Comparison of ENCODE assay signal across 8 mouse cellular contexts in genomic region chr4:125085346-125085841, GRCm38 (mm10). TPM values are rescaled to one million over a fixed set of nuclear protein-coding genes. Genes with fewer than 3 reads are reported as not detected.
DNase-seq lines count a peak whose midpoint lies in the region; ATAC-seq and TF ChIP-seq lines count a peak whose summit lies in the region.

No protein-coding gene starts in this region.

- H3K4me1 ChIP-seq in heart, embryonic 13.5 days: peaks cover 19% of the 10 kb centered on the region
- no peaks in the 10 kb centered on the region; the same call in 1 of the 2 replicates for H3K4me1 ChIP-seq in embryonic facial prominence, embryonic 11.5 days (ENCODE audit: control insufficient read depth, insufficient read depth, low read length)
- peaks cover 10% of the 10 kb centered on the region for H3K4me1 ChIP-seq in hindbrain, embryonic 14.5 days (replicated peaks; ENCODE audit: control insufficient read depth, insufficient read depth, low read length)
- peaks cover 16% of the 10 kb centered on the region for H3K4me1 ChIP-seq in midbrain, embryonic 11.5 days (ENCODE audit: control insufficient read depth, insufficient read depth, low read length)
- peaks cover 7% of the 10 kb centered on the region for H3K4me1 ChIP-seq in testis, adult 2 months (ENCODE audit: control insufficient read depth, insufficient read depth, low read length)

- H3K9me3 ChIP-seq in heart, embryonic 13.5 days: no peaks in the 10 kb centered on the region
- H3K9me3 ChIP-seq in embryonic facial prominence, embryonic 11.5 days (replicated peaks; ENCODE audit: control insufficient read depth, low read length): no peaks in the 10 kb centered on the region
- no peaks in the 10 kb centered on the region for H3K9me3 ChIP-seq in hindbrain, embryonic 14.5 days (ENCODE audit: control insufficient read depth, low read length)
- no peaks in the 10 kb centered on the region for H3K9me3 ChIP-seq in midbrain, embryonic 11.5 days (ENCODE audit: control insufficient read depth, low read length)

- DNase-seq in heart, adult 18-20 months: no peak
- DNase-seq in T-cell, adult 2 months (ENCODE audit: low spot score): peak; percentile 66
- peak; percentile 78 for DNase-seq in embryonic facial prominence, embryonic 11.5 days (ENCODE audit: low spot score)
- DNase-seq in hindbrain, embryonic 14.5 days (ENCODE audit: low spot score): peak; percentile 72
- DNase-seq in left cerebral cortex, postnatal 36 days (ENCODE audit: low spot score in 2 of 2): peak; percentile 68 to 81
- DNase-seq in midbrain, embryonic 11.5 days (ENCODE audit: low spot score, missing footprints): no peak

- ATAC-seq in heart, embryonic 13.5 days (ENCODE audit: extremely low read depth, insufficient number of reproducible peaks, low FRiP score, low TSS enrichment): peak; percentile 83
- peak; percentile 85 for ATAC-seq in embryonic facial prominence, embryonic 11.5 days (replicated peaks; ENCODE audit: insufficient number of reproducible peaks, low FRiP score, low TSS enrichment, low read depth)
- peak; percentile 92 for ATAC-seq in hindbrain, embryonic 14.5 days (ENCODE audit: low FRiP score)
- peak; percentile 94 for ATAC-seq in midbrain, embryonic 11.5 days (ENCODE audit: low FRiP score)

- no peak for TF ChIP-seq POLR2A in testis, adult 2 months (IDR thresholded peaks at IDR 0.05; ENCODE audit: control insufficient read depth, low read depth, low read length)

- peak overlapping the region; percentile 92 for H3K4me2 ChIP-seq in heart, embryonic 13.5 days
- peak overlapping the region; percentile 56 for H3K4me2 ChIP-seq in embryonic facial prominence, embryonic 11.5 days (ENCODE audit: low read depth, low read length)
- peak overlapping the region; percentile 81 for H3K4me2 ChIP-seq in hindbrain, embryonic 14.5 days (replicated peaks)
- peak overlapping the region; percentile 81 for H3K4me2 ChIP-seq in midbrain, embryonic 11.5 days

- H3K27me3 ChIP-seq in heart, embryonic 13.5 days (replicated peaks): no peaks in the 10 kb centered on the region
- H3K27me3 ChIP-seq in embryonic facial prominence, embryonic 11.5 days (ENCODE audit: control insufficient read depth, insufficient read depth, low read length): no peaks in the 10 kb centered on the region
- no peaks in the 10 kb centered on the region for H3K27me3 ChIP-seq in hindbrain, embryonic 14.5 days (ENCODE audit: control insufficient read depth, insufficient read depth, low read length)
- H3K27me3 ChIP-seq in midbrain, embryonic 11.5 days (ENCODE audit: control insufficient read depth, insufficient read depth, low read length): no peaks in the 10 kb centered on the region
- H3K27me3 ChIP-seq in testis, adult 2 months (ENCODE audit: control insufficient read depth, insufficient read depth, low read length): no peaks in the 10 kb centered on the region

- intact Hi-C loops in left cerebral cortex, postnatal 36 days (cut with DNase I): loop anchor here (2.0 kb wide), 1 partner anchor 19 kb away; the partner anchor contains the start of gene Snip1

- WGBS in heart, embryonic 13.5 days: under 1% methylated on average over 45 of the region's 45 CpGs
- under 1% methylated on average over 44 of the region's 45 CpGs for WGBS in embryonic facial prominence, embryonic 11.5 days
- WGBS in hindbrain, embryonic 14.5 days: 1% methylated on average over 42 of the region's 45 CpGs
- under 1% methylated on average over 45 of the region's 45 CpGs for WGBS in midbrain, embryonic 11.5 days

- peaks cover 55% of the 10 kb centered on the region for H3K36me3 ChIP-seq in heart, embryonic 13.5 days
- H3K36me3 ChIP-seq in embryonic facial prominence, embryonic 11.5 days (replicated peaks; ENCODE audit: control insufficient read depth, insufficient read depth, low read depth, low read length): peaks cover 2% of the 10 kb centered on the region; the same call in 1 of the 2 replicates
- peaks cover 39% of the 10 kb centered on the region for H3K36me3 ChIP-seq in hindbrain, embryonic 14.5 days (replicated peaks; ENCODE audit: control insufficient read depth, insufficient read depth)
- H3K36me3 ChIP-seq in midbrain, embryonic 11.5 days (ENCODE audit: control insufficient read depth, insufficient read depth, low read length): peaks cover 8% of the 10 kb centered on the region
- peaks cover 2% of the 10 kb centered on the region; the same call in 1 of the 2 replicates for H3K36me3 ChIP-seq in testis, adult 2 months (ENCODE audit: control insufficient read depth, insufficient read depth, low read length)

- H3K4me3 ChIP-seq in heart, embryonic 13.5 days: peak overlapping the region; percentile 84
- H3K4me3 ChIP-seq in embryonic facial prominence, embryonic 11.5 days (ENCODE audit: low read depth, low read length): peak overlapping the region; percentile 82
- H3K4me3 ChIP-seq in hindbrain, embryonic 14.5 days (replicated peaks; ENCODE audit: low read length): peak overlapping the region; percentile 83
- peak overlapping the region; percentile 90 for H3K4me3 ChIP-seq in midbrain, embryonic 11.5 days (ENCODE audit: low read depth, low read length)
- H3K4me3 ChIP-seq in testis, adult 2 months (ENCODE audit: control insufficient read depth, low read depth, low read length): peak overlapping the region; percentile 96

- H3K27ac ChIP-seq in heart, embryonic 13.5 days (replicated peaks): peak overlapping the region; percentile 98
- H3K27ac ChIP-seq in embryonic facial prominence, embryonic 11.5 days (replicated peaks; ENCODE audit: low read depth, low read length): peak overlapping the region; percentile 92
- peak overlapping the region; percentile 99 for H3K27ac ChIP-seq in hindbrain, embryonic 14.5 days
- peak overlapping the region; percentile 93 for H3K27ac ChIP-seq in midbrain, embryonic 11.5 days (ENCODE audit: low read depth, low read length)
- peak overlapping the region; percentile 91 for H3K27ac ChIP-seq in testis, adult 2 months (ENCODE audit: control insufficient read depth, insufficient read depth, low read depth, low read length)

- no peak for TF ChIP-seq CTCF in testis, adult 2 months (IDR thresholded peaks at IDR 0.05; ENCODE audit: control insufficient read depth, insufficient read depth, insufficient replicate concordance, low read depth, low read length)

- peak overlapping the region; percentile 93 for H3K9ac ChIP-seq in heart, embryonic 13.5 days
- H3K9ac ChIP-seq in embryonic facial prominence, embryonic 11.5 days (replicated peaks; ENCODE audit: low read length): peak overlapping the region; percentile 96
- H3K9ac ChIP-seq in hindbrain, embryonic 14.5 days: peak overlapping the region; percentile 89
- H3K9ac ChIP-seq in midbrain, embryonic 11.5 days (ENCODE audit: low read length): peak overlapping the region; percentile 95

RNA-seq across cellular contexts. Expression of gene Meaf6, which starts 0.5 kb away (rescaled TPM):
- 42.6 and 43.3 TPM in 2 replicates for polyA plus RNA-seq in heart, embryonic 13.5 days (2015; fragmentation: Nextera tagmentation; extraction: Ambion mirVana)
- 10 to 100 TPM; 18.3 to 23.4 TPM for total RNA-seq in heart, adult 18-20 months (2021)
- 103 and 104 TPM in 2 replicates for polyA plus RNA-seq in embryonic facial prominence, embryonic 11.5 days (2014; fragmentation: Nextera tagmentation; extraction: Ambion mirVana)
- polyA plus RNA-seq in hindbrain, embryonic 14.5 days (2014; fragmentation: Nextera tagmentation; extraction: Ambion mirVana): 165 and 171 TPM in 2 replicates
- 100 to 1,000 TPM; 123 to 140 TPM for total RNA-seq in left cerebral cortex, postnatal 36 days (2021)
- 126 and 128 TPM in 2 replicates for polyA plus RNA-seq in midbrain, embryonic 11.5 days (2014; fragmentation: Nextera tagmentation; extraction: Ambion mirVana)
- polyA plus RNA-seq in testis, adult 2 months (2012; rRNA removed): 63.2 and 67.3 TPM in 2 replicates

RNA-seq across cellular contexts. Expression of gene Snip1, which starts 18.9 kb away (rescaled TPM):
- polyA plus RNA-seq in heart, embryonic 13.5 days (2015; fragmentation: Nextera tagmentation; extraction: Ambion mirVana): 14.0 and 18.8 TPM in 2 replicates
- 1 to 10 TPM; 7.1 to 7.7 TPM for total RNA-seq in heart, adult 18-20 months (2021)
- polyA plus RNA-seq in embryonic facial prominence, embryonic 11.5 days (2014; fragmentation: Nextera tagmentation; extraction: Ambion mirVana): 43.1 and 45.3 TPM in 2 replicates
- polyA plus RNA-seq in hindbrain, embryonic 14.5 days (2014; fragmentation: Nextera tagmentation; extraction: Ambion mirVana): 23.7 and 26.2 TPM in 2 replicates
- total RNA-seq in left cerebral cortex, postnatal 36 days (2021): 10 to 100 TPM; 13.6 to 14.2 TPM
- 38.0 and 41.0 TPM in 2 replicates for polyA plus RNA-seq in midbrain, embryonic 11.5 days (2014; fragmentation: Nextera tagmentation; extraction: Ambion mirVana)
- 17.2 and 19.1 TPM in 2 replicates for polyA plus RNA-seq in testis, adult 2 months (2012; rRNA removed)

RNA-seq across cellular contexts. Expression of gene Dnali1, which starts 19.9 kb away (rescaled TPM):
- 0.11 and 0.13 TPM in 2 replicates for polyA plus RNA-seq in heart, embryonic 13.5 days (2015; fragmentation: Nextera tagmentation; extraction: Ambion mirVana)
- total RNA-seq in heart, adult 18-20 months (2021): under 1 TPM in 1 of 2 experiments, not detected in 1; 0.33 TPM
- 0.22 and 0.35 TPM in 2 replicates for polyA plus RNA-seq in embryonic facial prominence, embryonic 11.5 days (2014; fragmentation: Nextera tagmentation; extraction: Ambion mirVana)
- polyA plus RNA-seq in hindbrain, embryonic 14.5 days (2014; fragmentation: Nextera tagmentation; extraction: Ambion mirVana): 1.5 and 1.8 TPM in 2 replicates
- total RNA-seq in left cerebral cortex, postnatal 36 days (2021): under 1 TPM in 1 of 2 experiments, not detected in 1; 0.30 TPM
- 0.23 and 0.42 TPM in 2 replicates for polyA plus RNA-seq in midbrain, embryonic 11.5 days (2014; fragmentation: Nextera tagmentation; extraction: Ambion mirVana)
- 185 and 189 TPM in 2 replicates for polyA plus RNA-seq in testis, adult 2 months (2012; rRNA removed)

RNA-seq across cellular contexts. Expression of gene Zc3h12a, which starts 42.2 kb away (rescaled TPM):
- polyA plus RNA-seq in heart, embryonic 13.5 days (2015; fragmentation: Nextera tagmentation; extraction: Ambion mirVana): 0.59 and 0.62 TPM in 2 replicates
- 1 to 10 TPM; 4.0 to 4.1 TPM for total RNA-seq in heart, adult 18-20 months (2021)
- polyA plus RNA-seq in embryonic facial prominence, embryonic 11.5 days (2014; fragmentation: Nextera tagmentation; extraction: Ambion mirVana): 0.31 and 0.45 TPM in 2 replicates
- polyA plus RNA-seq in hindbrain, embryonic 14.5 days (2014; fragmentation: Nextera tagmentation; extraction: Ambion mirVana): 0.09 and 0.43 TPM in 2 replicates
- under 1 TPM; 0.54 to 0.70 TPM for total RNA-seq in left cerebral cortex, postnatal 36 days (2021)
- polyA plus RNA-seq in midbrain, embryonic 11.5 days (2014; fragmentation: Nextera tagmentation; extraction: Ambion mirVana): 0.22 and 0.37 TPM in 2 replicates
- polyA plus RNA-seq in testis, adult 2 months (2012; rRNA removed): 1.4 and 2.3 TPM in 2 replicates

Comparison
In these comparisons a context has a peak if more than half of its experiments do, and no peak if none do; other contexts are left out.
1. DNase-seq: peak in T-cell, adult 2 months (single experiment), embryonic facial prominence, embryonic 11.5 days (single experiment), hindbrain, embryonic 14.5 days (single experiment) and left cerebral cortex, postnatal 36 days (2 of 2); none in heart, adult 18-20 months (0 of 2) and midbrain, embryonic 11.5 days (single experiment).
2. RNA of gene Dnali1, which starts 19.9 kb away (polyA plus RNA-seq): 185 to 189 TPM in testis, adult 2 months; 1.5 to 1.8 TPM in hindbrain, embryonic 14.5 days, 0.23 to 0.42 TPM in midbrain, embryonic 11.5 days, 0.22 to 0.35 TPM in embryonic facial prominence, embryonic 11.5 days and 0.11 to 0.13 TPM in heart, embryonic 13.5 days; every median in the first group is over 10 times any median in the second.
3. Peak in every context shown above with its lines, with median percentiles within 50 percentile points of each other: ATAC-seq, H3K27ac ChIP-seq, H3K4me2 ChIP-seq, H3K4me3 ChIP-seq and H3K9ac ChIP-seq.